Mouse (Mus musculus): ENCODE data around the gene Scg2. TPM values are rescaled to one million over a fixed set of nuclear protein-coding genes. Genes with fewer than 3 reads are reported as not detected.

Scg2 gene
- total RNA-seq, 2 experiments from 2014 or later: not detected

Other genes with a start within 250 kb of the Scg2 start
- not detected for gene Ap1s3, start 231.9 kb upstream of the Scg2 start, total RNA-seq (2021)

Data from gastrocnemius, postnatal 25 days (tissue).